Mouse (Mus musculus) 3T3-L1 (cell line): ENCODE measurements around the gene Dennd4a.

Experiments
- DNase-seq: peaks from one replicate; pipeline ENCODE4 v3.0.0-alpha.2; 2015; ENCODE audit warnings: low read depth, low spot score

The Dennd4a gene

DNA sequence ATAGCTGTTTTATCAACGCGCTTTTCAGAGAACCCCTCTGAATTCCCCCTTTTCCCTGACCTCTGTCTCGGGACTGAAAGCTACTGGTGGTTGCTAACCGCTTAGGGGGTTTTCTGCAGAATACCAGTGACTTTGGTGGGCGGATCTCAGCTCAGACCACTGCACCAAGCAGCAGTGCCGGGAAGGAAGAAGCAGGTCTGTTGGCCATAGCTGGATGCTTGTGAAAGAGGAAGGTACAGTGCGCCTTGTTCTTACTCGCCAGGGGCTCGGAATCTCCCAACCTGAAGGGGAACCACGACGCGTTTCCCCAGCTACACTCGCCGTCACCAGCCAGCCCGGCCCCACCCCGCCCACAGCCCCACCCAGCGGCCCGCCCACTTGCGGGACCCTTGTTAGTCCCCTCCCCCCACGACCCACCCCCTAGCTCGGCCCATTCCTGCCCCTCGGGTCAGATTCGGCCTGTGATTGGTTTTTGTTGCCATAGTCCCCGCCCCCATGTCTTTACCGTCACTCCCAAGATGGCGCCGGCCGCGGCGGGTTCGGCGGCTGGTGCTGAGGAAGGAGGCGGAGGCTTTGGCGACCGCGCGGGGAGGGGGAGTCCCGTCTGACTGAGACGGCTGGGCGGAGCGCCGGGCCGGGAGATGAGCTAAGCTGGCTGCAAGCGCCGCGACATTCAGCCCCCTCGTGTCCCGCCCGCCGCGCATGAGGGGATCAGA, at the start of gene Dennd4a:
Gene Dennd4a, plus strand, starts transcription at position 519 of the 716 bp plus-strand sequence.
- DNase-seq: peak; percentile 97

GRCm38 (mm10) chr9:64764824-64765223, 46.3 kb upstream of the Dennd4a start:
- no peak for DNase-seq

- DNase-seq: no peak
Measured at GRCm38 (mm10) chr9:64766136-64766535, 45.0 kb upstream of the Dennd4a start.

- DNase-seq: no peak
Measured at GRCm38 (mm10) chr9:64767796-64768195, 43.3 kb upstream of the Dennd4a start.

DNA sequence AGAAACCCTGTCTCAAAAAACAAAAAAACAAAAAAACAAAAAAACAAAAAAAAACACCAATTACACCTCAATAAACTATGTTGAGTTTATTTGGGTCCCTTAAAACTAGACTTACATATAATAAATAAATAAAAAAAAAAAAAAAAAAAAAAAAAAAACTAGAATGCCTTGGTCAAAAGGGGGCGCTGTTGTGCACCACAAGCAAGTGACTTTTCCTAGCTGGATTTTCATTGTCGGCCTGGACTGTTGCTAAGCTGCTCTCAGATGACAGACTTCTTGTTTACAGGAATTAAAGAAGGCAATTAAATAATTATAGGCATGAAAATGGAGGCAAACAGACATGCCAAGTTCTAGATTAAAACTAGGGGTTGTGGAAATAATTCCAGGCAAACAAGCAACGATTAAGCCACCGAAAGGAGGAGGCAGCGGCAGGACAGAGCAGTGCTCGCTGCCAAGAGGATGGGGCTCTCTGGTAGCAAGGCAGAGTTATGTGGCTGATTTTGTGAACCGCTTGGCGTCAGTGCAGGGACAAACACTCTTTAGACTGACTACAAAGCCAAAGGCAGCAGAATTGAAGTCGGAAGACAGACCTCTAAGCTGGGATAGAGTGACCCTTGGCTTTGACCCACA, 42.0 kb upstream of the Dennd4a start:
- peak; percentile 63 for DNase-seq

DNA sequence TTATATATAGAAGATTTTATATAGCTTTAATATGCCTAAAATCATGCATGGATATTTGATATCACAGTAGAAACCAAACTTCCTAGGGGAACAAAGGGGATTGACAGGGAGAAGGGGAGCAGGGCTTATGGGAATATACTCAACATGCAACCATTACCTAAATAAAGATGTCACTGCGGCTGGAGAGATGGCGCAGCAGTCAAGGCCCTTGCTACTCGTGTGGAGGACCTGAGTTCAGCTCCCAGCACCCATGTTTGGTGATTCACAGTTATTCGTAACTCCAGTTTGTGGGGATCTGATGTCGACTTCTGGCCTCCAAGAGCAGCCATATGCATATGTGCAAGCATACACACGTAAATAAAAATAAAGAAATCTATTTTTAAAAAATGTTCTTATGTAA, 41.2 kb upstream of the Dennd4a start:
- no peak for DNase-seq

DNA sequence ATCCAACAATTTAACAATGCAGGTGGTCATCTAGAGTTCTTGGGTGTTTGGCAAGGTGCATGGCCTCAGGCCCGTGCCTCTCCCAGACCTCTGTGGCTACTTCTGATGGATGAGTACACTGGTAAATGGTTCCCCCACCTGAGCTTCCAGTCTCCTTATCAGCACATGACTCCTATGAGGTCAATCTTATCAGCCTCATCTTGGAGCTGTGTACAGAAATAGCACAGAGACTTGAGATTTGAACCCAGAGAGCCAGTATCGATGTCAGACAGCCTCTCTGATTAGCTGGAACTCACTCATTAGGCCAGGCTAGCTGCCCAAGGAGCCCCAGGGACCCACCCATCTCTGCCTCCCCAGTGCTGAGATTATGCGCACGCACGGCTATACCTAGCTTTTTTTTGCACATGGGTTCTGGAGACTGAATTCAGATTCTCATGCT, 40.7 kb upstream of the Dennd4a start:
- DNase-seq: no peak

DNA sequence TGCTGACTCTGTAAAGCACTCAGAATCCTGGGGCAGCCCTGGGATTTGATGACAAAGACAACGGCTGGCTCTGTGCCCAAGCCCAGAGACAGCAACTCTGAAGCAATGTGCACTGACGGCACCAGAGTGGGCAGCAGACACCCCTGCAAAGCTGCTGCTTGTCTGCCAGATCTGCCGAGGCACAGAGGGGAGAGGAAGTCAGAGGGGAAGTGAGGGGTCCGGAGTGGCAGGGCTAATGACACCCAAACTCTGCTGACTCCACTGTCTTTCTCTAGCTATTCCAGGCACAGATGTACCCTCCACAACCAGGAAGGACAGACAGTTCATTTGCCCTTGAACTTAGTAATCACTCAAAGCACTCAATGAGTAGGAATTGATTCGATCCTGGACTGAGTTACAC, 39.9 kb upstream of the Dennd4a start:
- DNase-seq: no peak

- DNase-seq: no peak
Measured at GRCm38 (mm10) chr9:64773254-64773653, 37.9 kb upstream of the Dennd4a start.

- peak; percentile 40 for DNase-seq
Measured at GRCm38 (mm10) chr9:64773936-64774335, 37.2 kb upstream of the Dennd4a start.

GRCm38 (mm10) chr9:64774411-64774811, 36.7 kb upstream of the Dennd4a start:
- no peak for DNase-seq

DNA sequence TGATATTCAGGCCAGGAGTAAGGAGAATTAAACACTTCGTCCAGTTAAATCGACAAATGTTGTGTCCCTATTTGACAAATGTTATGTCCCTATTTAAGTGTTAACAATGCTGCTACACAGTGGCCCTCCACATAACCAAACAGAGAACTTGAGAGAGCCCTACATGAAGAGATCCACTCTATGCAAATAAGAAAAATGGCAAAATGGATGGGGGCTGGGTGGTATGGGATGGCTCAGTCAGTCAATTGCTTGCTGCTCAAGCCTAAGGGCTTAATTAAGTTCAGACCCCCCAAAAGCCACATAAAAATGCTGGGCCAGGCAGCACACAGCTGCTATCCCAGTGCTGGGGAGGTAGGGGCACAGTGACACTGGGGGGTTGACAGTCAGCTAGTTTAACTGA, 36.3 kb upstream of the Dennd4a start:
- DNase-seq: no peak

DNA sequence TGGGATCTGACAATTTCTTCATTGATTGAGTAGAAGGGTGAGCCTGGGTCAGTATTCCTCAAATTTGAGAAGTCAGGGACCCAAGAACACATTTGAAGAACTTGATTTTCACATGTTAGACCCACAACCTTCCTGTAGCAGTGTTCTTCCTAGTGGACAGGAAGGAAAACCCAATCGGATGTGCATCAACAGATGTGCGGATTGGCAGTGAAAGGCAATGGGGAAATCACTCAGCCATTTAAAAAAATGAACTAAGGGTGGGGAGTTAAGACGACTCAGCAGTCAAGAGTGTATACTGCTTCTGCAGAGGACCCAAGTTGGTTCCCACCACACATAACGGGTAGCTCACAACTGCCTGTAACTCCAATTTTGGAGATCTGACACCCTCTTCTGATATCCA, 35.6 kb upstream of the Dennd4a start:
- DNase-seq: no peak

GRCm38 (mm10) chr9:64777441-64777987, 33.6 kb upstream of the Dennd4a start:
- no peak for DNase-seq

DNA sequence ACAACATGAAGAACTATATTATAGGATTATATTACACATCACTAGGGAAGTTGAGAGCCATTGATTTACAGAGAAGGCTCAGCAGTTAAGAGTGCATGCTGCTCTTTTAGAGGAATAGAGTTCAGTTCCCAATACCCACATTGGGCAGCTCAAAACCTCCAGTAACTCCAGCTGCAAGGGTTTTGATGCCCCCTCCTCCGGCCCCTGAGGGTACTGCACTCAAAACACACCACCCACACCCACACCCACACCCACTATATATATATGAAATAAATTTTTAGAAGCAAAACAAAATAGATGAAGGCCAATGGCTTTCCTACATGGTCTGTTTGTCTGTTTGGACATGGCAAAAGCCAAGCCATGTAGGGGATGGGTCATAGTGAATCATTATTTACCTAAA, 33.0 kb upstream of the Dennd4a start:
- DNase-seq: peak; percentile 33

DNA sequence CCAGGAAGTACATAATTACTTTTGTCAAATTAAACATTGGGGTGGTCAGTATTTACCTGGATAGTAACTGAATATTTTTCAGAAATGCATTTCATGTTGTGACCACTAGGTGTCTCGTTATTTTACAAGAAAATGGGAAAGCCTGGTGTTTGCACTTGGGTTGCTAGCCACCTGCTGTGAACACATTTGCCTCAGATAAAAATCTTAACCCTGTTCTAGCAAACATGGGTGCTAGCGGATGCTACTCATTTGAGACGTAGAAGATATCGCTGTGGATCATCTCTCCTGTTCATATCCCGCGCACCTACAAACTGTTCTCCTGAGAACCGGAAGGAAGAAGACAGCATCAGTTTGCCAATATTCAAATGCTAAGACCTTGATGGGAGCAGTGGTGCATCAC, 31.5 kb upstream of the Dennd4a start:
- peak; percentile 61 for DNase-seq

DNA sequence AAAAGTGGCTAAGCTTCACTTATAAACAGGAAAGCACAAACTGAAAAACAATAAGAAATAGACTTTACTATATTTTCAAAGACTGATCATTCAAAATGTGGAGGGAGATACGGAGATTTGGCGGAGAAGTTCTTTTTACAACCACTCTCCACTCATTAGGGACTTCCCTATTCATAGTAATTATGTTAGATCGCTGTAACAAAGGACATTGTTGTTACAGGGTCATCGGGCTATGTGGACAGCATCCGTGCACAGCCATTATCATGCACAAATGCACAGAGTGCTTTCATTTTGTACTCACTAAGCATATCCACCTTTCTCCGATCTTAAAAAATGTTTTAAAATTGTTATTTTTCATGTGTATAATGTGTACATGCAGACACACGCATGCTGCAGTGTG, 27.6 kb upstream of the Dennd4a start:
- DNase-seq: no peak

GRCm38 (mm10) chr9:64784841-64785240, 26.3 kb upstream of the Dennd4a start:
- peak; percentile 85 for DNase-seq

GRCm38 (mm10) chr9:64786216-64786905, 24.8 kb upstream of the Dennd4a start:
- no peak for DNase-seq

- no peak for DNase-seq
Measured at GRCm38 (mm10) chr9:64788070-64788469, 23.1 kb upstream of the Dennd4a start.

DNA sequence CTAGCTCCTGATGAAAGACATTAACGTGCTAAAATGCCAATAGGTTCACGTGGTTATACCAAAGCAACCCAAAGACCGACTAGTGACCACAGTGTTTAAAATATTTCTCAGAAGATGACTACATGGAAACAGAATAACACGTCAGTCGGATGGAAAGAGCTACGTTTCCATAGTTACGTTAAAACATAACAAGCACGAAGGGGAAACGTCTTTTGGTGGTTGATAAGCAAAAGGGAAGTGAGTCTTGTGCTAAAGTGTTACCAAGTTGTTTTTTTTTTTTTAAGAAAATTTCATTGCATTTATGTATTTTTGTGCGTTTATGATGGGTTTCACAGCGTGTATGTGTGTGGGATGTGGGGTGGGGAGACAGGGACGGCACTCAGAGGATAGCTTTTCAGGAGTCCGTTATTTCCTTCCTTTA, 21.8 kb upstream of the Dennd4a start:
- DNase-seq: no peak

DNA sequence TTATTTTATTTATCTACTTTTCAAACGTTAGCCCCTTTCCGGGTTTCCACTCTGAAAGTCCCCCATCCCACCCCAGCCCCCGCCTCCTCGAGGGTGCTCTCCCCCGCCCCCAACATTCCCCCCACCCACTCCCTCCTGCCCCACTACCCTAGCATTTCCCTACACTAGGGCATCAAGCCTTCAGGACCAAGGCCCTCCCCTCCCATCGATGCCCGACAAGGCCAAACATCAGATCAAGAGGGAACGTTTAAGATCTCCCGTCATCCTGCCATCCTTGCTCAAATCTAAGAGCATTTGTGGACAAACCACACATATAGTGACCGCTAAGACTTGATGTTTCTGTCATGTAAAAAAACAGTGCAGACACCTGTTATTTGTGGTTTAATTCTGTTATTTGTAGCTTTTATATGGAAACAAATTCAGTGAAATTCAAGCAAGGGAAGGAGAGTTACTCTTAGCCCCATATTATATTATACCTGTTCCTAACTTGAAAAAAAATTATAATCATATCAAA, 21.2 kb upstream of the Dennd4a start:
- no peak for DNase-seq
